Mouse (Mus musculus) hindbrain, embryonic 14.5 days (tissue): ENCODE results near the gene Olfr420. TPM values are rescaled to one million over a fixed set of nuclear protein-coding genes. Genes with fewer than 3 reads are reported as not detected.

Experiments
- ATAC-seq: fragments of 200-750 bp; cut with Nextera tagmentation; 2 replicates; pipeline ENCODE4 v1.8.0; 2017; ENCODE audit warnings: moderate number of reproducible peaks, mild to moderate bottlenecking, moderate TSS enrichment, moderate library complexity; ENCODE audit not compliant: low FRiP score
- DNase-seq: peaks from one replicate; pipeline ENCODE4 v3.0.0-alpha.2; 2015; ENCODE audit warnings: low spot score
- H3K27ac ChIP-seq: fragments of 300-500 bp; sonication (generic); 2 replicates; pipeline ENCODE4 v1.5.1; 2014; ENCODE audit warnings: mild to moderate bottlenecking, moderate library complexity
- H3K27me3 ChIP-seq: fragments of 300-500 bp; sonication (generic); 2 replicates; pipeline ENCODE4 v1.6.1; 2014; ENCODE audit warnings: mild to moderate bottlenecking, low read length, mixed read lengths; ENCODE audit not compliant: control insufficient read depth, insufficient read depth
- H3K36me3 ChIP-seq: fragments of 300-500 bp; sonication (generic); replicated peaks from 2 replicates; pipeline ENCODE4 v1.6.1; 2014; ENCODE audit not compliant: control insufficient read depth, insufficient read depth
- H3K4me1 ChIP-seq: fragments of 300-500 bp; sonication (generic); replicated peaks from 2 replicates; pipeline ENCODE4 v1.6.1; 2014; ENCODE audit warnings: antibody characterized with exemption, low read length, mixed read lengths; ENCODE audit not compliant: control insufficient read depth, insufficient read depth
- H3K4me2 ChIP-seq: fragments of 300-500 bp; sonication (generic); replicated peaks from 2 replicates; pipeline ENCODE4 v1.6.1; 2014; ENCODE audit warnings: mild to moderate bottlenecking, moderate library complexity
- H3K4me3 ChIP-seq: fragments of 300-500 bp; sonication (generic); replicated peaks from 2 replicates; pipeline ENCODE4 v1.5.1; 2014; ENCODE audit warnings: mild to moderate bottlenecking, low read length
- H3K9ac ChIP-seq: fragments of 300-500 bp; sonication (generic); 2 replicates; pipeline ENCODE4 v1.6.1; 2014
- H3K9me3 ChIP-seq: fragments of 300-500 bp; sonication (generic); 2 replicates; pipeline ENCODE4 v1.6.1; 2016; ENCODE audit warnings: low read length; ENCODE audit not compliant: control insufficient read depth
- WGBS: fragments of 180-500 bp; shearing (Covaris S2); extraction: QIAGEN DNeasy Blood & Tissue Kit; methylation state at CpG from one replicate; pipeline ENCODE4 v1.1.7; 2014; 5-methylcytosine and 5-hydroxymethylcytosine counted together
- polyA plus RNA-seq: library from polyadenylated mRNA; unstranded; fragments of >200 nt; fragmentation: Nextera tagmentation; extraction: Ambion mirVana; gene quantifications from 2 replicates; pipeline ENCODE4 v1.2.1, GENCODE M21; 2014

The Olfr420 gene
- polyA plus RNA-seq, 1 experiment from 2014 or later, result not detected

DNA sequence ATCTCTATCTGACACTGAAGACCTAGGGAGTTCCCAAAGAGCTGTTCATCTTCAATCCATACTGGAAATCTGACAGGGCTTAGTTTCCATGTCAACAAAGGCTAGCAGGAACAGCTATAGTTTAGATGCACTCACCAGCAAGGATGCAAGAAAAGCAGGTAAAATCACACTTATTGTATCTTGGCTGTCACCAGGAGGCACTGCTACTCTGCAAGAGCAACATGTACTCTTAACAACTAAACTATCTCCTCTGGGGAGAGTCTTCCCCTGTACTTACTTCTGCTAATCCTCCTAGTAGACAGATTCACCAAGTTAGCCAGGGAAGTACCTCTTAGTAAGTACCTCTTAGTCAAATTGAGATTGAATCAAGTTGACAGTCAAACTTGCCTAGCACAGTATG is 13.6 kb downstream of the Olfr420 start:
- Histone ChIP-seq H3K27me3 (no peaks in the 10 kb centered on the region), H3K4me3 (no peak overlapping the region), H3K4me1 (no peaks in the 10 kb centered on the region), H3K9me3 (no peaks in the 10 kb centered on the region), H3K4me2 (no peak overlapping the region), H3K27ac (no peak overlapping the region), H3K36me3 (no peaks in the 10 kb centered on the region), H3K9ac (no peak overlapping the region)
- ATAC-seq, result no peak
- DNase-seq, result no peak

GRCm38 (mm10) chr1:174170706-174171501 is 15.5 kb downstream of the Olfr420 start:
- Histone ChIP-seq H3K9ac (no peak overlapping the region), H3K27me3 (no peaks in the 10 kb centered on the region), H3K27ac (no peak overlapping the region), H3K4me1 (no peaks in the 10 kb centered on the region), H3K36me3 (no peaks in the 10 kb centered on the region), H3K9me3 (no peaks in the 10 kb centered on the region), H3K4me3 (no peak overlapping the region), H3K4me2 (no peak overlapping the region)
- WGBS, result 92% methylated on average over 5 of the region's 5 CpGs
- DNase-seq, result no peak
- ATAC-seq, result no peak

DNA sequence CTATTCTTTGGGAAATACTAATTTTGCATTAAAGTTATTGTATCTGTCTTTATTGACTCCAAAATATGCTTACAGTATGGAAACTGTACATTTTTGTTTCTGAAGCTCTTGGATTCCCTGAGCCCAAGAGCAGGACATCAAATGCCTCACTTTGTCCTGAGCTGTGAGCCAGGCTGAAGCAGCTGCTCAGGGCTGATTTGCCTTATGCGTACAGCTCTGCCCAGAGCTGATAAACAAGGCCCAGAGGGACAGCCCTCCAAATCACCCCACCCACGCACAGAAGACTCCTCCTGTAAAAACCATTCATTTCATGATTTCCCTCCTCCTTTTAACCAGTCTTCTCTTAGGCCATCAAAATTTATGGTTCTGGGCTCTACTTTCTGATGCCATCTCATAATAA is 16.1 kb downstream of the Olfr420 start:
- H3K4me1 ChIP-seq, result no peaks in the 10 kb centered on the region
- H3K4me3 ChIP-seq, result no peak overlapping the region
- no peak for ATAC-seq
- 44% methylated on average over 2 of the region's 2 CpGs for WGBS
- H3K4me2 ChIP-seq, result no peak overlapping the region
- H3K9me3 ChIP-seq, result no peaks in the 10 kb centered on the region
- no peaks in the 10 kb centered on the region for H3K36me3 ChIP-seq
- H3K27me3 ChIP-seq, result no peaks in the 10 kb centered on the region
- no peak for DNase-seq
- no peak overlapping the region for H3K9ac ChIP-seq
- no peak overlapping the region for H3K27ac ChIP-seq

GRCm38 (mm10) chr1:174172605-174173004 is 17.2 kb downstream of the Olfr420 start, which contains the start of gene Spta1:
Gene Spta1, plus strand, starts transcription at chr1:174172776.
- no peak within 1 kb of the TSS for H3K9ac ChIP-seq

GRCm38 (mm10) chr1:174204699-174205098 is 49.3 kb downstream of the Olfr420 start:
- 85% methylated on average over 7 of the region's 7 CpGs for WGBS

More at GRCm38 (mm10) chr1:174172605-174173004, 17.2 kb downstream of the Olfr420 start, which contains the start of gene Spta1:
- Histone ChIP-seq H3K9me3 (no peaks in the 10 kb centered on the region), H3K36me3 (no peaks in the 10 kb centered on the region), H3K27ac (no peak within 1 kb of the TSS), H3K4me2 (no peak within 1 kb of the TSS), H3K27me3 (no peaks in the 10 kb centered on the region), H3K4me1 (no peaks in the 10 kb centered on the region), H3K4me3 (no peak within 1 kb of the TSS)
- 15% methylated on average over 3 of the region's 3 CpGs for WGBS
- no peak for DNase-seq
- ATAC-seq, result no peak

More at GRCm38 (mm10) chr1:174204699-174205098, 49.3 kb downstream of the Olfr420 start:
- no peaks in the 10 kb centered on the region for H3K9me3 ChIP-seq
- H3K9ac ChIP-seq, result no peak overlapping the region
- ATAC-seq, result no peak
- H3K4me2 ChIP-seq, result no peak overlapping the region
- DNase-seq, result no peak
- no peaks in the 10 kb centered on the region for H3K27me3 ChIP-seq
- H3K4me1 ChIP-seq, result no peaks in the 10 kb centered on the region
- no peak overlapping the region for H3K27ac ChIP-seq
- H3K36me3 ChIP-seq, result no peaks in the 10 kb centered on the region
- no peak overlapping the region for H3K4me3 ChIP-seq

Other genes starting within 250 kb of the Olfr420 start
- gene Ifi211, start 242.6 kb upstream of the Olfr420 start, polyA plus RNA-seq, result 0.37 and 0.59 TPM in 2 replicates
- gene Mndal, start 213.1 kb upstream of the Olfr420 start, polyA plus RNA-seq, result 0.99 and 1.4 TPM in 2 replicates
- 0.51 and 1.2 TPM in 2 replicates for gene Ifi203, start 213.0 kb upstream of the Olfr420 start, polyA plus RNA-seq
- not detected in 2 replicates for gene Ifi202b, start 172.9 kb upstream of the Olfr420 start, polyA plus RNA-seq
- gene Ifi205, start 123.8 kb upstream of the Olfr420 start, polyA plus RNA-seq, result not detected in 2 replicates
- gene Olfr433, start 114.9 kb upstream of the Olfr420 start, polyA plus RNA-seq, result not detected in 2 replicates
- not detected in 2 replicates for gene Olfr432, start 106.4 kb upstream of the Olfr420 start, polyA plus RNA-seq
- not detected in 2 replicates for gene Olfr430, start 89.0 kb upstream of the Olfr420 start, polyA plus RNA-seq
- gene Olfr429, start 71.3 kb upstream of the Olfr420 start, polyA plus RNA-seq, result not detected in 2 replicates
- not detected in 2 replicates for gene Olfr427, start 58.7 kb upstream of the Olfr420 start, polyA plus RNA-seq
- gene Olfr231, start 34.5 kb upstream of the Olfr420 start, polyA plus RNA-seq, result not detected in 2 replicates
- gene Olfr424, start 24.1 kb upstream of the Olfr420 start, polyA plus RNA-seq, result not detected in 2 replicates
- 0.12 and 0.37 TPM in 2 replicates for gene Spta1, start 17.1 kb downstream of the Olfr420 start, polyA plus RNA-seq
- gene Olfr419, start 96.4 kb downstream of the Olfr420 start, polyA plus RNA-seq, result not detected in 2 replicates
- not detected in 2 replicates for gene Mptx1, start 174.9 kb downstream of the Olfr420 start, polyA plus RNA-seq
- not detected in 2 replicates for gene Olfr417, start 209.5 kb downstream of the Olfr420 start, polyA plus RNA-seq
- not detected in 2 replicates for gene Olfr248, start 235.4 kb downstream of the Olfr420 start, polyA plus RNA-seq